Mouse (Mus musculus) E14TG2a.4 (cell line): ENCODE measurements at regions not wholly inside any gene's neighbourhood (a gene's known extent, or its start where the extent isn't known, plus 50 kb on each side); places are given as distances from the start of the nearest gene placed in this dataset.

Source experiments
- CTCF ChIP-seq: conservative IDR thresholded peaks from 2 replicates; pipeline ENCODE4 v1.5.1; 2014; ENCODE audit warnings: low read length
- NANOG ChIP-seq: IDR thresholded peaks from 2 replicates; pipeline ENCODE4 v1.6.1; 2014; ENCODE audit warnings: borderline replicate concordance, low read length, mixed read lengths
- POU5F1 ChIP-seq: IDR thresholded peaks from 2 replicates; pipeline ENCODE4 v1.6.1; 2014; ENCODE audit warnings: low read length, borderline replicate concordance

DNA sequence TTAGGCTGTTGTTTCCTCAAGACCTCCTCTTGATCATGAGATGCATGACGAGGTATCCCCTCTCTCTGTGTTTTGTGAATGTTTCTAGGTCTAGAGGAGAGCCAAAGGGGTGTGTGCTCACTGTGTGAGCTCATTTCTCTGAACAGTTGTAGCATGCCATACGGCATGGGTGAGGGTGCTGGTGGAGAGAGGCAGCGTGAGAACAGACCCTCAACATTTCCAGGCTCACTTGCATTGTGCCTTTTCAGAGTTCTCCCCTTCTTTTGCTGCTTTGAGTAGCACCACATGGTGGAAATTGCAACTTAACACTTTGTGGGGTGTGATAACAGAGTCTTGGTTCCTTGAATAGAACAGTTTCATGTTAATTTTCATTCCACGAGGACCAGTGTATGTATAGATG is 315.8 kb downstream of the Brinp2 start:
- TF ChIP-seq CTCF (no peak), POU5F1 (no peak), NANOG (no peak)
